Mouse (Mus musculus) gastrocnemius, postnatal 25 days (tissue): Measurements from ENCODE around the gene Sdr16c6. TPM values are rescaled to one million over a fixed set of nuclear protein-coding genes. Genes with fewer than 3 reads are reported as not detected.

Source experiments
- DNase-seq: peaks from one replicate; pipeline ENCODE4 v3.0.0; 2022
- long read RNA-seq, 2 experiments: library from polyadenylated mRNA; stranded (forward); transcript quantifications; one replicate each; pipeline ENCODE4 v2.0.0; 2021
- total RNA-seq, 2 experiments: library from RNA; stranded (reverse); gene quantifications; 1 replicate in 1 of 2; 2 replicates in 1 of 2; pipeline ENCODE4 v1.2.3; 2021

The Sdr16c6 gene
- not detected for total RNA-seq
- long read RNA-seq, experiment 1: 0 reads
- long read RNA-seq, experiment 2: 0 reads

- DNase-seq: no peak
Measured at GRCm38 (mm10) chr4:4077372-4077771, at the start of gene Sdr16c6. Gene Sdr16c6 (minus strand): TSS chr4:4077522.

GRCm38 (mm10) chr4:4080180-4080579, 2.9 kb upstream of the Sdr16c6 start:
- no peak for DNase-seq

GRCm38 (mm10) chr4:4079132-4079531, 1.8 kb upstream of the Sdr16c6 start:
- no peak for DNase-seq

- no peak for DNase-seq
Measured at GRCm38 (mm10) chr4:4076001-4076400, 1.3 kb downstream of the Sdr16c6 start.

Other genes with a start within 250 kb of the Sdr16c6 start
- 100 to 1,000 TPM; 120 to 133 TPM for gene Gm11808, start 103.9 kb downstream of the Sdr16c6 start, total RNA-seq